Mouse (Mus musculus) forebrain, embryonic 16.5 days (tissue): ENCODE data around the gene Polrmt. TPM values are rescaled to one million over a fixed set of nuclear protein-coding genes. Genes with fewer than 3 reads are reported as not detected.

ENCODE experiments used
- ATAC-seq: fragments of 200-750 bp; cut with Nextera tagmentation; 2 replicates; pipeline ENCODE4 v1.8.0; 2017; ENCODE audit warnings: mild to moderate bottlenecking, moderate library complexity
- H3K27ac ChIP-seq: fragments of 300-500 bp; sonication (generic); 2 replicates; pipeline ENCODE4 v1.5.1; 2014; ENCODE audit warnings: low read length, control low read depth
- H3K27me3 ChIP-seq: fragments of 300-500 bp; sonication (generic); replicated peaks from 2 replicates; pipeline ENCODE4 v1.6.1; 2014; ENCODE audit warnings: low read length; ENCODE audit not compliant: control insufficient read depth, insufficient read depth
- H3K36me3 ChIP-seq: fragments of 300-500 bp; sonication (generic); 2 replicates; pipeline ENCODE4 v1.6.1; 2014; ENCODE audit not compliant: control insufficient read depth, insufficient read depth
- H3K4me1 ChIP-seq: fragments of 300-500 bp; sonication (generic); replicated peaks from 2 replicates; pipeline ENCODE4 v1.6.1; 2014; ENCODE audit warnings: low read length; ENCODE audit not compliant: control insufficient read depth, insufficient read depth
- H3K4me2 ChIP-seq: fragments of 300-500 bp; sonication (generic); 2 replicates; pipeline ENCODE4 v1.6.1; 2014; ENCODE audit warnings: mild to moderate bottlenecking, low read length, control low read depth
- H3K4me3 ChIP-seq: fragments of 300-500 bp; sonication (generic); replicated peaks from 2 replicates; pipeline ENCODE4 v1.5.1; 2014; ENCODE audit warnings: mild to moderate bottlenecking, low read length, control low read depth
- H3K9ac ChIP-seq: fragments of 300-500 bp; sonication (generic); replicated peaks from 2 replicates; pipeline ENCODE4 v1.6.1; 2014; ENCODE audit warnings: low read depth, low read length, control low read depth
- H3K9me3 ChIP-seq: fragments of 300-500 bp; sonication (generic); 2 replicates; pipeline ENCODE4 v1.6.1; 2016; ENCODE audit warnings: low read length; ENCODE audit not compliant: control insufficient read depth
- WGBS: fragments of 180-500 bp; shearing (Covaris S2); extraction: QIAGEN DNeasy Blood & Tissue Kit; methylation state at CpG from one replicate; pipeline ENCODE4 v1.1.7; 2014; 5-methylcytosine and 5-hydroxymethylcytosine counted together
- polyA plus RNA-seq: library from polyadenylated mRNA; unstranded; fragments of >200 nt; fragmentation: Nextera tagmentation; extraction: Ambion mirVana; gene quantifications from 2 replicates; pipeline ENCODE4 v1.2.1, GENCODE M21; 2015

The Polrmt gene
- polyA plus RNA-seq, 1 experiment from 2014 or later: 50.0 TPM

DNA sequence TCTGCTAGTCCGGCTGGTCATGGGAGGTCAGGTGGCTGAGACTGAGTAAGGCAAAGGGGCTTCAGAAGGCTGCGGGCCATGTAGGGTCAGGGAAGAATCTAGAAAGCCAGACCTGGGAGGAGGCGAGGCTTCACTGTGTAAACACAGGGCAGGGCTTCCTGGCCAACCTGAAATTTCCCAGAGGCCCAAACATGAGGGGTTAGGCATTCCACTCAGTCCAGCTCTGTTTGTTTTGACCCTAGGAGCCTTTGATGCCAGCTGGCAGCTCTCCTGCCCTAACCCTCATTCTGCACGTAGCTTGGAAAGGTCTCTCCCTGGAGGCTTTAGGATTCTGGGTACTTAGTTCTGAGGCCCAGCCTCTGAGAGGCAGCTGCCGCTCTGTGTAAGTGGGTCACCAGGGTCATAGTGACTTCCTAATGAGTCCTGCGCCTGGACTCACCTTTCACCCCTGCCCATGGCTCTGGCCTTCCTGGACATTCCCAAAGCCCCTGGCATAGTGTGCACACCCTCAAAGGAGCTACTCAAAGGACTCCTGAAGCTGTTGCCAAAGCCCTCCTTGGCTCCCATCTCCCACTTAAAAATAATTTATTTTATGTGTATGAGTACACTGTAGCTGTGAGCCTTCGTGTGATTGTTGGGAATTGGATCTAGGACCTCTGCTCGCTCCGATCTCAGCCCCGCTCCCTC, 44.8 kb downstream of the Polrmt start:
- WGBS: 75% methylated on average over 10 of the region's 10 CpGs
- H3K4me1 ChIP-seq: peaks cover 20% of the 10 kb centered on the region
- no peaks in the 10 kb centered on the region for H3K36me3 ChIP-seq
- no peaks in the 10 kb centered on the region for H3K9me3 ChIP-seq
- H3K27me3 ChIP-seq: no peaks in the 10 kb centered on the region
- no peak overlapping the region for H3K4me2 ChIP-seq
- peak overlapping the region; percentile 13; the same call in 1 of the 2 replicates for H3K27ac ChIP-seq
- H3K4me3 ChIP-seq: no peak overlapping the region
- ATAC-seq: no peak
- no peak overlapping the region for H3K9ac ChIP-seq

DNA sequence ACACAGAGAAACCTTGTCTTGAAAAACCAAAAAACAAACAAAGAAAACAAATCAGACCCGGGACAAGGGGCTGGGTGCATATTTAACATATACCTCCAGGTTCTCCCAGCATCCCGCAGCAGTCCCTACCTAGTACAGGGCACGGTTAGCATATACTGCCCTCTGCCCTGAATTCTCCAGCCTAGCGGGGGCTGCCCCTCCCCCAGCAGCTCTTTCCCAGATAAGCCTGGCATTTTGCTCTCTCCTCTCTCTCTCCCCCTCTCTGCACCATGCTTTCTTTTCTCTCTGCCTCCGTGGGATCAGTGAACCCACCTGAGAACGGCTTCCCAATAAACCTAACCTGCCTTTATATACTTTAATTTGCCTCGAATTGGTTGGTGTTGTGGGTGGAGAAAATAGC, 45.7 kb downstream of the Polrmt start:
- Histone ChIP-seq H3K36me3 (no peaks in the 10 kb centered on the region), H3K27ac (peak overlapping the region; percentile 13; the same call in 1 of the 2 replicates), H3K9me3 (no peaks in the 10 kb centered on the region), H3K9ac (no peak overlapping the region), H3K4me3 (no peak overlapping the region), H3K4me2 (no peak overlapping the region), H3K27me3 (no peaks in the 10 kb centered on the region), H3K4me1 (peaks cover 14% of the 10 kb centered on the region)
- ATAC-seq: no peak
- WGBS: 49% methylated on average over 7 of the region's 7 CpGs

DNA sequence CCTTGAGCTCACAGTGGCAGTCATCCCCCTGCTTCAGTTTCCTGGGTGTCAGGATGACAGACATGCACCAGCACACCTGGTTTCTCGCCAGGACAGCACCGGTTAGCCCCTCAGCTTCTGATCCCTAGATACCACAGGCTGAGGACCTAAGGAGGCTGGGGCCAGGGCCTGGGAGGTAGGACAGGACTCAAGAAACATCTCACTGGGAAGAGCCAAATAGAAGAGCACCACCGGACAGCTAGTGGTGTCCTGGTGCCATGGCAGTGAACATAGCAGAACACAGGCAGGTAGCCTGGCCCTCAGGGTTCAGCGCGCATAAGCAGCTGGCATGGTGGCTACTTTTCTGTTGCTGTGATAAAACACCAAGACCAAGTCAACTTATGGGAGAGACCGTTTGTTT, 47.9 kb downstream of the Polrmt start:
- WGBS: 98% methylated on average over 6 of the region's 6 CpGs
- no peaks in the 10 kb centered on the region for H3K27me3 ChIP-seq
- H3K36me3 ChIP-seq: no peaks in the 10 kb centered on the region
- ATAC-seq: no peak
- H3K4me2 ChIP-seq: no peak overlapping the region
- H3K9me3 ChIP-seq: no peaks in the 10 kb centered on the region
- no peak overlapping the region for H3K9ac ChIP-seq
- H3K4me3 ChIP-seq: no peak overlapping the region
- no peak overlapping the region for H3K27ac ChIP-seq
- peaks cover 3% of the 10 kb centered on the region; the same call in 1 of the 2 replicates for H3K4me1 ChIP-seq

DNA sequence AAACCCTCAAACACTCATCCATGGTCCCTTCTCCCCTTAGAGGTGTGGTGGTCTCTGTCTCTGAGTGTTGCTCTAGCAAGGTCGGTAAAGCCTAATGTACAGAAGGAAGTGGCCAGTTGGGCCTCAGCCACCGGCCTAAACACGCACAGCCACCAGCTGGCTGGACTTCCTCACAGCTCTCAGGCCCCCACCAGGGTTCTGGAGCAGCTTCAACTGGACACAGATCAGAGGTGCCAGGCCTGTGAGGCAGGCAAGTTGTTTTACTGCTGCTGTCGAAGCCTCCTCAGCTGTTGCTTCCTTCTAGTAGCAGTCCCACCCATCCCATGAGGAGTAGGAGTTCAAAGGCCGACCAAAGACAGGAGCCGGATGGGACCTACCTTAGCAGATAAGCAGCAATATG, 48.5 kb downstream of the Polrmt start:
- no peak for ATAC-seq
- peaks cover 3% of the 10 kb centered on the region; the same call in 1 of the 2 replicates for H3K4me1 ChIP-seq
- H3K36me3 ChIP-seq: no peaks in the 10 kb centered on the region
- 78% methylated on average over 6 of the region's 6 CpGs for WGBS
- no peaks in the 10 kb centered on the region for H3K27me3 ChIP-seq
- H3K9ac ChIP-seq: no peak overlapping the region
- no peak overlapping the region for H3K4me2 ChIP-seq
- H3K27ac ChIP-seq: no peak overlapping the region
- no peaks in the 10 kb centered on the region for H3K9me3 ChIP-seq
- H3K4me3 ChIP-seq: no peak overlapping the region

DNA sequence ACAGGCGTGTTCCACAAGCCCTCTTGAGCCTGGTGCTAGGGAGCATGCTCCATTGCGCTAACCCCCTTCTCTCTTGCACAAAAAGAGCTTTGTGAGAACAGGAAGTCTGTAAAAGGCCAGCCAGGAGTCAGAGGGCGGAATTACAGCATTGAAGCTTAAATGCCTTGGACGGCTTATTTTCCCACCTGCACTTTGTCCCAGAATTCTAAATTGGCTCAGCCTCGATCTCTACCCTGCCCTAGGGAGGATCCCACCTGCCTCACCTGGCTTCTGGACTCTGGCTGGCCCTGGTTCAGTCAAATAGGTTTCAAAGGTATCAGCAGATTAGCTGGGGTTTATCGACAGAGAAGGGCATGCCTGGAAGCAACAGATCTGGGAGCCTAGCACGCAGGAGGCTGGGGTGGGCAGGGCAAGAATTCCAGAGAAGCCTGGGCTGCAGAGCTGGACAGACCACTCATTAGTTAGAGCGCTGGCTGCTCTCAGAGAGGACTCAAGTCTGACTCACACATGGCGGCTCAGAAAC, 50.2 kb downstream of the Polrmt start:
- no peak overlapping the region for H3K27ac ChIP-seq
- 67% methylated on average over 9 of the region's 9 CpGs for WGBS
- H3K9ac ChIP-seq: no peak overlapping the region
- peaks cover 3% of the 10 kb centered on the region; the same call in 1 of the 2 replicates for H3K4me1 ChIP-seq
- no peak overlapping the region for H3K4me2 ChIP-seq
- no peaks in the 10 kb centered on the region for H3K27me3 ChIP-seq
- ATAC-seq: no peak
- no peaks in the 10 kb centered on the region for H3K36me3 ChIP-seq
- no peak overlapping the region for H3K4me3 ChIP-seq
- H3K9me3 ChIP-seq: no peaks in the 10 kb centered on the region

DNA sequence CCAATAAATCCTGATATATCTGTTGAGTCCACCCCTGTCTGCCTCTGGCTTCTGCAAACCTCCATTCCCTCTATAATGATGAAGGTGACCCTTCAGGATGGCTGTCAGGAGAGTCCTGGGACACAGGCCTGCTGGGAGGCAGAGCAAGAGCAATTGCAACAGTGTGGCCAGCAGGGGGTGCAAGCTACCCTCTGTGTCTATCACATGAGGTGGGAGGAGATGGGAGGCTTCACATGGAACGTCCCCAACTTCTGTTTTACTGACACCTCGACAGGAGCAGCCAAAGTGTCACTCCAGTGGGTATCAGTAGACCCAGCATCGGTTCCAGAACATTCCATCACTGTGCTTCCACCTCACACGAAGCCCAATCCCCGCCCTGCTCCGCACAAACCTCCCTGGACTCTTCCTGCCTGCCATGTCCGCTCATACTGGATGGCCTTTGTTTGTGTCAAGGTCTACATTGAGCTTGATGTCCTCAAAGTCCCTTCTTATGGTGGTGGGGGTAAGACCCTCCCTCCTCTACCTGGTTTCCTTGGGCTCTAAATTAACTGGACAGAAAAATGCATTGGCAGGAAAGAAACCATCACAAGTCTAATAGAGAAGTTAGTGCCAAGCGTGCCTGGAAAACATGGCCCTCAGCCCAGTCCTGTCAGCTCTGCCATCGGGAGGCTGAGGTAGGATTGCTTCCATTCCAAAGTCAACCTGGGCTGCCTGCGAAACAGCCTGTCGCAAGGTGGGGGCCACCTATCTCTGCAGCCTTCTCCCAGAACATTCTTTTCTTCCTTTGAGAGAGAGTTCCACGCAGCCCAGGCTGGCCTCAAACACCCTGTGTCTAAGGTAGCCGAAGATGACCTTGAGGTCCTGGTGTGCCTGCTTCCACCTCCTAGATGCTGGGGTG, 50.9 kb downstream of the Polrmt start:
- no peaks in the 10 kb centered on the region for H3K27me3 ChIP-seq
- peaks cover 3% of the 10 kb centered on the region; the same call in 1 of the 2 replicates for H3K4me1 ChIP-seq
- H3K36me3 ChIP-seq: no peaks in the 10 kb centered on the region
- H3K4me2 ChIP-seq: no peak overlapping the region
- ATAC-seq: peak; percentile 31; the same call in 1 of the 2 replicates
- H3K27ac ChIP-seq: no peak overlapping the region
- H3K4me3 ChIP-seq: no peak overlapping the region
- no peaks in the 10 kb centered on the region for H3K9me3 ChIP-seq
- H3K9ac ChIP-seq: no peak overlapping the region
- WGBS: 60% methylated on average over 13 of the region's 13 CpGs

DNA sequence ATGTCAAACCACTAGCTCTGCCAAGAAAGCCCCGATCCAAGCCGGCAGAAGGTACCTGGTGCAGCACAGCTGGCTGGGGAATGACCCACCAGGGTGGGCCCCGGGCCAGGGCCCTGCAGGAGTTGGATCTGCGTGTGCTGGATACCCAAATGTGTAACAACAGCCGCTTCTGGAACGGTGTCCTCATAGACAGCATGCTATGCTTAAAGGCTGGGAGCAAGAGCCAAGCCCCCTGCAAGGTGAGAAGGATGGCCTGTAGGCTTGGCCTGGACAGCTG, 52.1 kb downstream of the Polrmt start:
- 86% methylated on average over 6 of the region's 6 CpGs for WGBS
- no peak for ATAC-seq
- peaks cover 3% of the 10 kb centered on the region; the same call in 1 of the 2 replicates for H3K4me1 ChIP-seq

DNA sequence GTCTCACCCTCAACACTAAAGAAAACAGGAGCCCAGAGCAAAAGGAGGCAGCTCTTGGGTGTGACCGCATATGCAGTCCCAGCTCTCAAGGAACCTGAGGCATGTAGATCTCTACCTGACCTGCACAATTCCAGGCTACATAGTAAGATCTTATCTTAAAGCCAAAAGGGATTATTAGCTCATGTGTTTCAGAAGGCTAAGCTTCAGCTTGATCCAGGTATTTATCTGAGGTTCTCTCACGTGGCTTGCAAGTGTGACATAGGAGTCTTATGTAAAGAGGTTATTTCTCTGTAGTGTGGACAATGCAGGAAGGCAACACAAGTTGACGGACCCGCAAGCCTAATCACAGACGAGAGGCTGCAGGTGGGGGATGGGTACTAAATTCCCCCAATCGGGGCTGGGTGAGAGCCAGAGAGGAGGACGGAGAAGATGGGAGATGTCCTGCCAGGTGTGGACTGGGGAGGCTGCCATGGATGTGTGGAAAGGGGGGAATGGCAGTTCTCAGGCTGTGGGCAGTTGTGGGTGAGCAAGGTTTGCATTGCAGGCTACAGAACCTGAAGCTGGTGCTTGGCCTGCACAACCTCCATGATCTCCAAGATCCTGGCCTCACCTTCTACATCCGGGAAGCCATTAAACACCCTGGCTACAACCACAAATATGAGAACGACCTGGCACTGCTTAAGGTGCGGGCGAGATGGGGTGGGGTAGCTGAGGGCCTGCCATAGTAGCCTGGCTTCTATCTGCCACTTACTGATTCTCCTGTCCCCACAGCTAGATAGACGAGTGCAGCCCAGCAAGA, 52.6 kb downstream of the Polrmt start:
- H3K9me3 ChIP-seq: no peaks in the 10 kb centered on the region
- peaks cover 5% of the 10 kb centered on the region for H3K36me3 ChIP-seq
- WGBS: 78% methylated on average over 12 of the region's 12 CpGs
- peaks cover 3% of the 10 kb centered on the region; the same call in 1 of the 2 replicates for H3K4me1 ChIP-seq
- ATAC-seq: no peak
- no peaks in the 10 kb centered on the region for H3K27me3 ChIP-seq
- no peak overlapping the region for H3K9ac ChIP-seq
- H3K4me3 ChIP-seq: no peak overlapping the region
- H3K27ac ChIP-seq: no peak overlapping the region
- H3K4me2 ChIP-seq: no peak overlapping the region

More for the DNA sequence above, 52.1 kb downstream of the Polrmt start:
- Histone ChIP-seq H3K9me3 (no peaks in the 10 kb centered on the region), H3K27ac (no peak overlapping the region), H3K9ac (no peak overlapping the region), H3K4me3 (no peak overlapping the region), H3K4me2 (no peak overlapping the region), H3K27me3 (no peaks in the 10 kb centered on the region), H3K36me3 (0 out of 2 replicates have a peak, but pooled peaks cover under 1% of the 10 kb centered on the region)
